Mouse (Mus musculus): ENCODE results near the gene Sept5. TPM values are rescaled to one million over a fixed set of nuclear protein-coding genes. Genes with fewer than 3 reads are reported as not detected.

Gene Sept5
- 100 to 1,000 TPM; 759 to 812 (median 777) TPM for total RNA-seq (2022)

DNA sequence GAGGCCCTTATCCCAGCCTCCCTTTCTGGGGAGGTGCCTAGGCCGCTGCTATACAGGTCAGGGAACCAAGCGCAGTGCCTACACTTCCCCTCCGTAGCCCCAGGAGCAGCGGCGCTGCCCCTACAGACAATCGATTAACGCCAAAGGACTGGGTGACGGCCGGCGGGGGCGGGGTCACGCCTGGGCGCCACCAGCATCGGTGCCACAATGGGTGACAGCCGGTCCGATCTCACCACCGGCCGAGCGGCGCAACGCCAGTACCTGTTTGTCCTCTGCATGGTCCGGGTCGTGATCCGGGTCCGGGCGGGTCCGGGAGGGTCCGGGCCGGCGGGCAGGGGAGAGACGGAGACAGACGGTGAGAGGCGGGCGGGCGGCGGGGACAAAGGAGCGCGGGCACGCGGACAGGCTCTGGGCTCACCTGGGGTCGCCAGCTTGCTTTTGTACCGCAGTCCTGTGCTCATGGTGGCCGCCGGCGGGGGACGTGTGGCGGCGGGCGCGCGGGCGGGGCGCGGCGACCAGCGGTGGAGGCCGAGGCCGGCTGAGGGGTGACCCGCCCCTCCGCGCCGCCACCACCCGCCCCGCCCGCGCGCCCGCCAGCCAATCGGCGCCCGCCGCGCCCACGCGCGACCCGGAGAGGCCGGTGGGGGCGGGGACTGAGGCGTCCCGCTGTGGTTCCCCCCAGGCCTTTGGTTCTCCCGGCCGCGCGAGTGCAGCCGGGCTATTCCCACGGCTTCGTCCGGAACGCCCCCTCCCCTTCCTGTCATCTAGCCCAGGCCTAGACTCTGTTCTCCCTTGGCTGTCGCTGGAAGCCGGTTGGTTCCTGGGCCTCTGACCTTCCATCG lies at the start of gene Sept5:
Sept5 (minus strand) TSS at position 565 of the 842 bp plus-strand sequence.
- DNase-seq (ENCODE audit: low spot score in 2 of 2): peak in 1 of 2 experiments; percentile 58

DNA sequence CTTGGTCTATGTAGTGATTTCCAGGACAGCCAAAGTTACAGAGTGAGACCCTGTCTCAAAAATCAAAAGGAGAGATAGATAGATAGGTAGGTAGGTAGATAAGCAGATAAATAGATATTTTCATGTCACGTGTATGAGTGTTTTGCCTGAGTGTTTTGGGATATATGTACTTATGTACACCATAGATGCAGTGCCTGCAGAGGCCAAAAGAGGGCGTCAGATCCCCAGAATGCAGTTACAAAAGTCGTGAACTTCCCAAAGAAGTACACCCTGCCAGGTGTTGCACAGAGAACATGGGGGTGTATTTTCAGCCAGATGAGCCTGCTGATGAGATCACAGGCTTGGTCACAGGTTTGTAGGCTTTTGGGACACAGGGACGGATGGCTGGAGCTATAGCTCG lies 49.4 kb upstream of the Sept5 start:
- DNase-seq (ENCODE audit: low spot score in 2 of 2): no peak

DNA sequence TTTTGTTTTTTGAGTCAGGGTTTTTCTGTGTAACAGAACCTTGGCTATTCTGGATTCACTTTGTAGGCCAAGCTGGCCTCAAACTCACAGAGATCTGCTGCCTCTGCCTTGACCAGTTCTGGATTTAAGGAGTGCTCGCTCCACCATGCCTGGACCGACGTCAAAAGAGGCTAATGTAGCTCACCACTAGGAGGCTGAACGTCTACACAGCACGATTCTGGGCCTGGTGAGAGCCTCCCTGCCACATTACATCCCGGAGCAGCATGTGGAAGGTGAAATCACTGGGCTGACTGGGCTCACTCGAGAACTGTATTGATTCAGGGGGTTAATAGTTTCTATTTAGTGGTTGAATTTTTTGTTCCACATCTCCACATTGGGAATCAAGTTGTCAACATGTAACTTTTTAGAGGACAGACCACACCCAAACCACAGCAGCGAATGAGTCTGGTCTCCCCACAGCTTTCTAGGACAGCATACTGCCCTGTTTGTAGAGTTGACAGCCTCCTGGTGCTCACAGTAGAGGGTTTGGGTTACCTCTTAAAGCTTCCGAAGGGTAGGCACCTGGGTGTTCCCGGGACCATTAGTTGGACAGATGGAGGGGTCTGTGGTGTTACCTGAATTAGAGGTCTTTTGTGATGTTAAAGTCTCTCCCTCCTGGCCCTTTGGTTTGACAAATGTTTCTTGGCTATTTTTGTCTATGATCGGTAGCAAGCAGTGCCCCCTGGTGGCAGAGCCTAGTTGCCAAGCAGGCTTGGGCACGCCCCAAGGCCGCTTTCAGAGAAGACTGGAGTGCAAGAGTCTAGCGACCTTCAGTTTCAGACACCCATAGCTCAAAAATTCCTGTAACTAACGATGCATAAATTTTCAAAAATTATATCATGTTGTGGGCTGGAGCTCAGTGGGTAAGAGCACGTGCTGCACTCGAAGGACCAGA lies 48.3 kb upstream of the Sept5 start:
- peak; percentile 19 to 56 for DNase-seq (ENCODE audit: low spot score in 2 of 2)

DNA sequence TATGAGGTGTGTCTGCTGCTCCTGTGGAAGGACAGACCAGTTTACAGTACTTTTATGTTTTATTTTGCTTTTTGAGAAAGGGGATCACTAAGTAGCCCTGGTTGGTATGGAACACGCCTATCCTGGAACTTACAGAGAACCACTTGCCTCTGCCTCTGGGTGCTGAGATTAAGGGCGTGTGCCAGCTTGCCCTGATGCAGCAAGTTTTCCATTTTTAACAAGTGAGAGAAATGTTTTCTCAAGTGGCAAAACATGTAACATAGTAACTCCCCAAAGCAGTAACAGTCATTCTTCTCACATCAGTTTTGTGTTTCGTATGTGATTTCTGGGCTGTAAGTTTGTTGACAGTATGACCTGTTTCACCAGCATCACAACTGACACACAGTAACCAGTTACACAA lies 43.3 kb upstream of the Sept5 start:
- no peak for DNase-seq (ENCODE audit: low spot score in 2 of 2)

DNA sequence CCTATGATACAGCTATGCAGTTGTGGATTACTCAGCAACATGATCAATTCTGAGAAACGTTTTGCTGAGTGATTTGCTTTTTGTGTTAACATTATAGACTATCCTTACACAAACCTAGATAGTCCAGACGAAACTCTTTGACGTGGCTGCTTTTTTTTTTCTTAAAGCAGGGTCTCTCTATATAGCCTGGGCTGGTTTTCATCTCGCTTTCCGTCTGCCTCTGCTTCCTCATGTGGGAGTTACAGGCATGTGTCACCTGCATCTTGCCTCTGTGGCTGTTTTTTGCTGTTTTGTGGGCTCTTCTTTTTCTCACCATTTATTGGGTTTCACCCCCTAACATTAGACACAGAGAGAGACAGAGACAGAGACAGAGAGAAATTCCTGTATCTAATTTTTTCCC lies 42.3 kb upstream of the Sept5 start:
- DNase-seq (ENCODE audit: low spot score in 2 of 2): no peak

DNA sequence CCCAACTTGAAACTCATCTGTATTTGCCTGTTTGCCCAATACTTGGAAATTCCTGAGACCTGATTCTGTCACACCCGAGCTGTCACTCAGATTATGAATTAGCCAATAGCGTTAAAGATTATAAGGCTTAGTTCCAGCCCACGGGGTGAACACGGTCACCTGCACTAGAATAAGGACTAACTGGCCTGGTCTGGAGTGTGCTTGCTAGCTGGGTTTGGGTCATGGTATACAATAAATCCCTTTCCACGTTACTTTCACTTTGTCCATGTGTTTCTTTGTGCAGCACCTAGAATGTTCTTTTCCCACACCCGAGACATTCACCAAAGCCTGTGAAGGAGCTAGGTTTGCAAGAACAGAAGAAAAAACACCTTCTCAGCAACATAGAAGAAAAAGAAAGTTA lies 40.2 kb upstream of the Sept5 start:
- DNase-seq (ENCODE audit: low spot score in 2 of 2): no peak

DNA sequence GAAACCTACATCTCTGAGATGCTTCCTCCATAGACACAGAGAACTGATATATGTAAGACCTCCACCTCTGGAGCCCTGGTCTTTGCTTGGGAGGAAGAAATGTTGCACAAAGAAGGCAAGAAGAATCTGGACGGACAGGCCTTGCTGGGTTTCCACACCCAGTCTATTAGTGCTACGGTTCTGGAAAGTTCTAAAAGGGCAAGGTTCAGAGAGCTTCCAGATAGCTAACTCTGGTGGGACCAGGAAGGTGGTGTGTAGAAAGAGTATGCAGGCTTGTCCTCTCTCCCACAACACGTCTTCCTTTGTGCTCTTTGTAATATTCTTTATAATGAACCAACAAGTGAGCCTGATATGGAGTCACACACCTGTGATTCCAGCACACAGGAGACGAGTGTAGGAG lies 28.8 kb upstream of the Sept5 start:
- DNase-seq (ENCODE audit: low spot score in 2 of 2): no peak

DNA sequence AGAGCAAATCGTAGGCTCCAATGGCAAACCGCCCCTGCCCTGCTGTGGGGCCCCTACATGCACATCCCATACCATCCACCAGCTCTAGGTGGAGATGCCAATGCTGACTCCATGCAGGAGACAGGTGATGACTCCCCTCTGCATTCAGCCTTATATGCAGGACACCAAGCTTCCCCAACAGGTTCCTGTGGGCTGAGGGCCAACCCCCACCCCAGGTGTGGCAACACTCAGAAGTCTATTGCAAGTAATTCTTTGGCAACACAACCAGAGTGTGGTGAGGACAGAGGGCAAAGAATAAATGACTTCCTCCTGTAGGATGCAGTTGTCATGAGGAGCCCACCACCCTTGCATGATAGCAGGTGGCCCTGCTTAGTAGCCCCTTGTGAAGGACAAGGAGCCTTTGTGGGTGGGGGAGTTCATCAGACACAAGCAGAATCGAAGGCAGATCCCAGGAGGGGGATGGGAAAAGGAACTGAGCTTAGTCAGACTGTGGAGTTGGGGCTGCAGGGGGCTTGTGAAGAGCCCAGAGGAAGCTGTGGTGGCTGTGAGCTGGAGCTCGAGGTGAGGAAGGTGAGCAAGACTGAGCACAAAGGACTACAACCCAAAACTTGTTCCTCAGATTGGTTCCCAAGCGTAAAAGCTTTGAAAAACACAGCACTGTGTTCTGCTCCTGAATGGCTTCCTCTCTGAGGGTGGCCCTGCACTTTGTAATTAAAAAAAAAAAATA lies 25.8 kb upstream of the Sept5 start:
- DNase-seq (ENCODE audit: low spot score in 2 of 2): no peak

DNA sequence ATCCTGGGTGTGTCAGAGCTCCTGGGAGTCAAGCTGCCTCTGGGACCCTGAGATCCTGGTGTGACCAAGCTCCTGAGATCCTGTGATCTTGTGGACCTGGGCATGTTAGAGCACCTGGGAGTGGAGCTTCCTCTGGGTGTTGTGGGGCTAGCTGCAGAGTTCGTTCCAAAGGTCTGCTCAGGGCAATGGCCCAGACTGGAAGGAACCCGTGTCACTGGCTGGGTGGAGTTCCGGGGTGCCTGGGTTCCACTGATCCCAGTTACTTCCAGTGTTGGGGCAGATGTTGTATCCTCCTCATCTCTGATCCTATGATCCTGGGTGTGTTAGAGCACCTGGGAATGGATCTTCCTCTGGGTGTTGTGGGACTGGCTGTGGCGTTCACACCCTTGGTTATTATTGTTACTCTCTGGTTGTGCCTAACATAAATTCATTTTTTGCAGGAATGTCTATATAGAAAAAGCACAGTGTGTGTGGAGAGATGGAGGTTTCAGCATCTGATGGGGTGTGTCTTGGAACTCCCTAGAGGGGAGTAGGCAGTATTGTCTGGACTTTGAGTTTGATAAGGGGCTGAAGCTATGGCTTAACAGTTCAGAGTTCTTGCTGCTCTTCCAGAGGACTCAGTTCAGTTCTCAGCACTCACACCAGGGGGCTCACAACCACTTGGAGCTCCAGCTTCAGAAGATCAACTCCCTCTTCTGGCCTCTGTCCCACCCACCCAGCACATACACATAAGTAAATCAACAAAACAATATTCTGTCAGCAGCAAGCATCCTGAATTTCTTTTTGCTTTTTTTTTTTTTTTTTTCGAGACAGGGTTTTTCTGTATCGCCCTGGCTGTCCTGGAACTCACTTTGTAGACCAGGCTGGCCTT lies 23.8 kb upstream of the Sept5 start:
- DNase-seq (ENCODE audit: low spot score in 2 of 2): no peak

DNA sequence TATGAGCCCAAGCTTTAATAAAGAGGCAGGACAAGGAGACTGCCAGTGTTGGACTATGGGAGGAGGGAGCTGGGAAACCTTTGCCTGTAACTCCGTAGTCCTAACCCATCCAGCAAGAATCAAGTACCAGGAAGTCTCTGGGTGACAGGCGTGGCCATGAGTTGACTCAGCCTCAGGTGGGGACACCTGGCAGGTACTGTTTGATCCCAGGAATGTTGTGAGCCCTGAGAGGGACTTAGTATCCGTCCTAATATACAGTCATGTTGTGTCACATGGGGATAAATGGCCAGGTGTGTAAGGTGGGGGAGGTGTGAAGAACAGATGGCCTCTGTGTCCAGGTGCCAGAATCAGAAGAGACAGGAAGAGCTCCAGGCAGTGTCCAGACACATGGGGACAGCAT lies 19.4 kb upstream of the Sept5 start:
- no peak for DNase-seq (ENCODE audit: low spot score in 2 of 2)

DNA sequence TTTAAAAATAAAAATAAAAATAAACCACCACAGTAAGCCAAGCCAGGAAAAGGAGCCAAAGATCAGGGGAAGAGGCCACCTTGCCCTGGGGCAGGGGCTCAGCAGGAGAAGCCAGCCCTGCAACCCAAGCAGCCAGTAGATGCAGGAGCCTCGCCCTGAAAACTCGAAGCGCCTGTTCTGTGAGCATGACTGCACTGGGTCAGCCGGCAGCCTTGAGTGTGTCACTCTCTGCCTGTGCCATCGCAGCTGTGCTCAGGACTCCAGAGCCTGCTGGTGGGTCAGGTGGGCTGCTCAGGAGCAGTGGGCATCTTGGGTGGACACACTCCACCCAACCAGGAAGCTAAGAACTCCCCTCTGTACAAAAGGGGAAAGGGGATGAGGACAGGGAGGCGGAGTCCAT lies 15.6 kb upstream of the Sept5 start:
- no peak for DNase-seq (ENCODE audit: low spot score in 2 of 2)

DNA sequence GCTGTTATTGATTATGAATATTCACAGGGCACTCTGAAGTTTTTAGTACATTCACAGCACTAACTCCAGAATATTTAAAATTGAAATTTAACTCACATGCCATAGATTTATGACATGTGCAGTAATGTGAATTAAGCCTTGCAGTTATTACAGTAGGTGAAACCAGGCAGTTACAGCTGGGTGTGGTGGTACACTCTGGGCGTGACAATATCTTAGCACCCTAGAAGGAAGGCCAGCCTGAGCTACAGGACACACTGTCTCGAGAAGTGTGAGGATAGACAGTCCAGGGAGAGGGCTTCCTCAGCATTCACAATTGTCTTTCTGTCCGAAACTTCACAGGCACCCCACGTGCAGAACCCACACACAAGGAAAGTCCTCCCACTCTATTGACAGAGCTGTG lies 14.7 kb upstream of the Sept5 start:
- no peak for DNase-seq (ENCODE audit: low spot score in 2 of 2)

DNA sequence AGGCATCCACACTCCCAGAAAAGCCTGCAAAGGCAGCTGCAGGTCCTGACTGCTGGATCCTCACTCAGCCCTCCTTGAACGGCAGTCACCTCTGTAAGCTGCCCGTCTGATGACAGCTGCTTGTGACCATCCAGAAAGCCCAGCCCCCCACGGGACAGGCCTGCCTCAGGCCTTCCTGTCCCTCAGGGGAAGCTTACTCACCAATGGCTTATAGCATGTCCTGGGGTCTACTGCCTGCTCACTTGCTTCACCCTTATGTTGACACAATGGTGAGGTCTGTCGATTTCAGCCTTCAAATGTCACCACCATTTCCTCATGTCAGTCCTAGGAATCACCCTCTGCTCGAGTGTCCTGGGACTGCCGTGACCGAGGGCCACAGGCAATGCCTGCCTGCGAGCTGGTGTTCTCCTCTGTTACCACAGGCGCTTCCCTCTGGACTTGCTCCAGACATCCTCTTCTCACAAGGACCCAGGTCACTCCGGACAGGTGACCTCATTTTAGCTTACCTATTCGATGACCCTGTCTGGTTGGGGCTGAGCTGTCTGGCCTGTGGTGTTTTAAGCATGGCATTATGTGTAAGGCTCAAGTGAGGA lies 13.7 kb upstream of the Sept5 start:
- DNase-seq (ENCODE audit: low spot score in 2 of 2): no peak

DNA sequence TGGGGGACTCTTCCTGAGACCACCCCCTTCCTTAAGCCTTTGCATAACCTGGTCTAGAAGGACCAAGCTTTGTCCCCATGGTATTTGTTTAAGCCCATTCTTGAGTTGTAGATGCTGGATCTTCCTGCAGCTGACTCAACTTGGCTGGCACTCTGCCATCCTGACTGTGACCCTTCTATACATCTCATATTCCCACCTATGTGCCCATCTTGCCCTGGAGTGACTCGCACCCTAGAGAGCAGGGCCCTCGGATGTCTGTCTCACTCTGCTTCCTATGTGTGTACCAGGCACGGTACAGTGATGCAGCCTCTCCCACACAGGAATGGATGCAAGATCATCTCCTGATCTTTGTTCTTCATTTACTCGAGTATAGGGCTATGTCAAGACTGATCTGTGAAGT lies 13.1 kb upstream of the Sept5 start:
- no peak for DNase-seq (ENCODE audit: low spot score in 2 of 2)

DNA sequence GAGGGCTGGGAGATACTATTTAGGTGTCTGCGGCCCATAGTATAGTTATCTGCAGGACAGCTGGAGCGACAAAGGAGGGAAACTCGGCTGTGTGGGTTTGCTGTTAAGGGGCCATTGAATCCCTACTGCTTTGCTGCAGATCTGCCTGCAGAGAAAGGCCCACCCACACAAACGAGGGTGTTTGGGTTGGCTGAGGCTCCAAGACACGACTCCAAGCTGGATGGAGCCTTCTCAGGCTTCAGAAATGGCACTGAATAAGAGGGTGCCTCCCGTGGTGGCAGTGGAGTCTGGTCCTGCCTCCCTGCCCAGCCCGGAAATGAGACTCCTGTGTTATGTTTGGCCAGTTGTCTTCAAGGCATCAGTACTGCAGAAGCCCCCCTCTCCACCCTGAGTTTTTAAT lies 12.5 kb upstream of the Sept5 start:
- peak in 1 of 2 experiments; percentile 80 for DNase-seq (ENCODE audit: low spot score in 2 of 2)

DNA sequence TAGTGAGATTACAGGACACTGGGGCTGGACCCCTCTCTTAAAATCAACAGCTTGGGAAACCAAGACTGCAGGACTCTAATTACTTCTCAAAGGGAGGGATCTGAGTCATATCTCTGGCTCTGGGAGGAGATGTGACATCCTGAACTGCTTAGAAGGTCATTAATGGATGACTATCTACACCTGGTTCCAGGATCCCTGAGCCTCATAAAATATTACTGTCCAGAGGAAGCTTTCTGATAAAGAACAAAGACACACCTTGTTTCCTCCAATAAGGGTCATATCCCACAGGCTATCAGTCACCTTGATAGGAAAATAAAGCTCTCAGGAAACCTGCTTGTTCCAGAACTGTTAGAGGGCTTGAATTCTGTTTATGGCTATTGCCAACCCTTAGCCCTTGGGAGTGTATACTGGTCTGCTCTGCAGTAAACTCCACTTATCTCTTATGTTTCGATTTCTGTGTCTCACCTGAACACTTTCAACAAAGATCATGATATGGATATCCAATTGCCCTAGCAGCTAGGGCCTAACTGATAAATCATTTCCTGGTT lies 9.7 kb upstream of the Sept5 start:
- DNase-seq (ENCODE audit: low spot score in 2 of 2): no peak

DNA sequence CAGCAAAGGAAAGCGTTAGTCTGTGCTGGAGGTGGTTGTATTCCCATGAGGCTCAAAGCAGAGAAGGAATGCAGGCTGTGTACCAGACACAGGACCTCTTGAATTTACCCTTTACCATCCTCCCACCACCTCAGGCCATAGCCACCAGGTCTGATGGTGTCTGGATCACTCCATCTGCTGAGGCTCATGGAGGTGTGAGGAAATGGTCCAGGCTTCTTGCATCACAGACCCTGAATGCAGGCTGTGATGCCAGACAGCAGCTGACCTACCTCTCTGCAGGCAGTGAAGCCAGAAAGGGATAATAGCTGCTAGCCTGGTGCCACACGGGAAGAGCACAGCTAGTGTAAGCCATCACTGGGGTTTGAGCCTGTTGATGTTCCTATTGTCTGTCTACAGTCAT lies 8.6 kb upstream of the Sept5 start:
- DNase-seq (ENCODE audit: low spot score in 2 of 2): no peak

DNA sequence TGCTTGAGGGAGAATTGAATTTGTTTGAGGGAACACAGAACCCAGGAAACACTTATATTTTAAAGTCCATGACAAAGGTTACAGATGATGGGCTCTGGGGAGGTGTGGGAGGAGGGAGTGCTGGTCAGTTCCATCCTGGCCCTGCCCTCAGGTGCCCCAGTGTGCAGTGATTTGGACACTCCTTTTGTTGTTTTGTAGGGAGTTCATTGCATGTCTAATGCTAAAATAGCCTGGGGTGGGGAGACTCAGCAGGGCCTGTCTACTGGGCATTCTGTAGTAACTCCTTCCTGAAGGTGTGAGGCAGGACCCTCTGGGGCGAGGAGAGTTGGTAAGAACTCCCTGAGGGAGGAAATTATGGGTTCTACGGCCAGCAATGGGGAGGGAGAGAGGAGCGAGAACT lies 7.0 kb upstream of the Sept5 start:
- no peak for DNase-seq (ENCODE audit: low spot score in 2 of 2)

DNA sequence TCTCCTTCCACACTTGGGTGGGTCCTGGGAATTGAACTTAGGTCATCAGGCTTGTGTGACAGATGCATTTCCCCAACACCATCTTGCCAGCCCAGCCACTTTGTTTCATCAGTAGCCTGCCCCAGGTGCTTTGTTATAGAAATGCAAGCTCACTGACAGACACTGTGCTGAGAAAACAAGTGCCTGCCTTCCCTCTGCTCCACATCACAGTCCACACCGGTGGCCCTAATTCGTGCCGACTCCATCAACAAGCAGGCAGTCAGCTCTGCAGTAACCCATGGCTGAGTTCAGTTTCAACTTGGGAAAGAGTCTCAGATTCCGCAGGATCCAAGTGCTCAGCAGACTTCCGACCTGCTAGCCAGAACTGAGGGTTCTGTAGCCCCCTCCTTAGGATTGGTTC lies 6.6 kb upstream of the Sept5 start:
- DNase-seq (ENCODE audit: low spot score in 2 of 2): no peak

DNA sequence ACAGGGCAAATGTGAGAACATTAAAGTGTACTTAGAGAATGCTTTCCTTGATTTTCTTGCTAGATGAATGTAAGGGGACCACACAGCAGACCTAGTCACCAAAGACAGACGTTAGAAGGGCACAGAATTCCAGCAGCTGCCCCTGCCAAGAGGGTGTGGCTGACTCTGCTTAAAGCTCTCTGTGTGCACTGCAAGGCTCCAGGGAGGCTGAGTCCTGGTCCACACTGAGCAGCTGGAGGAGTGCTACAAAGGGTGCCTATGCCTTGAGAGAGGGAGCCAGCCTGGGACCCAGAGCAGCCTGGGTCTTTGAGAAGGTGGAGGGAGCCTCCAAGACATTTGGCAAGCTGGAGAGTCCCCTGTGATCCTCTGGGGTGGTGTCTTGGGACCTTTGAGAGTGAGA lies 3.6 kb upstream of the Sept5 start:
- DNase-seq (ENCODE audit: low spot score in 2 of 2): no peak

Measured in left cerebral cortex, adult 8-10 months (tissue).